Mouse (Mus musculus): ENCODE data around the gene Fam117b.

Fam117b gene

DNA sequence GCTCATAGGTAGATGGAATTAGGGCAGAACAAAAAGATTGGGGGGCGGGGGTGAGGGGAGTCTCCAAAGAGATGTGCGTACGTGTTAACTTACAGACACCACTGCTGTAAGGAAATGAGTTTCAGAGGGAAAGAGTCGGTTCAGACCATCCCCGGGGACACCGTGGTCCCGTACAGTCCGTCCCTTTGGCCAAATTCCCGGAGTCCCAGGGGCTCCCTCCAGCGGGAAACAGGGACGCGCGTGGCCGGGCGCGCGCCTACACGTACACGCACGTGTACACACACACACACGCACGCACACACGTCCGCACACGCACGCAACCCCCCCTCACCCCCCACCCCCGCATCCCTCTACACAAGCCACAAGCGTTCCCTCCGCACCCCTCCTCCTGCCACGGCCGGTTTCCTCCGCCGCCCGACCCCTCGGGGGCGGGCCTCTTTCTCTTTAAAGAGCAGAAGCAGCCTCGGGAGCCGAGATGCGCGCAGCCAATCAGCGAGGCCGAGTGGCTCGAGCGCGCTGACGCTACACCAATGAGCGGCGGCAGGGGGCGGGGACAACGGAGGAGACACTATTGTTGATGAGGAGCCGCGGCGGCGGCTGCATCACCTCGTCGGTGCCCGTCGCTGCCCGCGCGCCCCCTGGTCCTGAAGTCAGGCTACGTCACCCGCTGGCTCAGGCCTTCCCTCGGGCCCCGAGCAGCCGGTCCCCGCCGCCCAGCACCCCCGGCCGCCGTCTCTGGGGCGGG, at the start of gene Fam117b:
TSS of gene Fam117b (plus strand) at position 594 of the 745 bp plus-strand sequence.
- DNase-seq (ENCODE audit: low read depth in 2 of 2, low spot score in 2 of 2): peak; percentile 96 to 97

- no peak for DNase-seq (ENCODE audit: low read depth in 2 of 2, low spot score in 2 of 2)
These were observed 44.8 kb upstream of the Fam117b start for GRCm38 (mm10) chr1:59868041-59868440.

DNA sequence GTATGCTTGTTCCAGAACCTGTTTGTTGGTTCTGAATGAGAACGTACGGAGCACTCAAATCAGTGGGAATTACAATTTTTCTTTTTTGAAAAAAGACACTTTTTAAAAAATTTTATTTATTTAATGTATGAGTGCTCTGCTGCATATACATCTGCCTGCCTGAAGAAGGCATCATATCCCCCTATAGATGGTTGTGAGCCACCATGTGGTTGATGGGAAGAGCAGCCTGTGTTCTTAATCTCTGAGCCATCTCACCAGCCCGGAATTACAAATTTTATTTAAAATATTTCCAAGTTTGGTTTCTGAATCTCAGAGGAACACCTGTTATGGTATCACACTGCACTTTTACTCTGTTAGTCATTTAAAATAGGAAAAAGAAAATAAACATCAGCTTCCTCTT, 38.8 kb upstream of the Fam117b start:
- no peak for DNase-seq (ENCODE audit: low read depth in 2 of 2, low spot score in 2 of 2)

GRCm38 (mm10) chr1:59878098-59878497, 34.7 kb upstream of the Fam117b start:
- DNase-seq (ENCODE audit: low read depth in 2 of 2, low spot score in 2 of 2): no peak

DNA sequence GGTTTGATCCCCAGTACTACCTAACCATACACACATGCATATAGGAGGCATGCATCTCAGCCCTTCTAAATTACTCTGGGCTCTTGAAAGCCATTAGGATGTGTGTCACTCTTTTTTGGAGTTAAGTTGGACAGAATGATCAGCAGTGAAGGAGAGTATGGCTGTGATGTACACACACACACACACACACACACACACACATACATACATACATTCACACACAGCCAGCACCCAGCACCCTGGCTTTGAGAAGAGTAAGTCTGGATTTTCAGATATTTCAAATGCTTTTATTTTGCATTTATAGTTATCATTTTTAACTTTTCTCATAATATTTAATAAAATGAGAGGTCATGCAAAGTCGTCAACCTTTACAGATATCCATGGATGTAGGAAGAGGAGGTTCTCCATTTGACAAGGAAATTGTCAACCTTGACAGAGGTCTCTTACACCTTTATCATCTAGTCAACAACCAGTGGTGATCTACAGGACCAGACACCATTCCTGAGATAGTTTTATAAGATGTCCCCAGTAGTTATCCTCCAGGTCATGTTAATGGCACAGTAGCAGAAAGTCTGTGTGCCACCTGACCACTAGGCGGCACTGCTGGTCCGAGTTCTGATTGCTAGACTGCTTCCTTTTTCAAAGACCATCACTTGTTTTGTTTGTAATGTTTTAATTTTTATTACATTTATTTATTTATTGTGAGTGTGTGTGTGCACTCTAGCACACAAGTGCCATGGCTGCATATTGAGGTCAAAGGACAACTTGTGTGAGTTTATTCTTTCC, 29.3 kb upstream of the Fam117b start:
- peak; percentile 63 to 76 for DNase-seq (ENCODE audit: low read depth in 2 of 2, low spot score in 2 of 2)

DNA sequence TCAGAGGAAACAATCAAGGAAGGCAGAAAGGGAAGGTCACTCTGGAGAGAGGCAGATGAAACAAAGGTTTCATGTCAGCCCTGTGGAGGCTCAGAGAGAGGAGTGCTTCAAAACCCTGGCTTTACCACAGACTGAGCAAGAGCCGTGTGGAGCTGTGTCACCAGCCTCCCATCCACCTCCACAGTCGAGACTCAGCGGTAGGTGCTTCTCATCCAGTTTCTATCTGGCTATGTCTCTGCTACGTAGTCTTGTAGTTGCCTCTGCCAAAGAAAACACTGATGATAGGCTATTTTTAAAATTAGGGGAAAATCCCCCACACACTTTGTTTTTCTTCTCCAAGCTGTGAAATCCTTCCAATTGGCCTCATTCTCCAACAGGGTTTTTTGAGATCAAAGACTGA, 25.9 kb upstream of the Fam117b start:
- no peak for DNase-seq (ENCODE audit: low read depth in 2 of 2, low spot score in 2 of 2)

DNA sequence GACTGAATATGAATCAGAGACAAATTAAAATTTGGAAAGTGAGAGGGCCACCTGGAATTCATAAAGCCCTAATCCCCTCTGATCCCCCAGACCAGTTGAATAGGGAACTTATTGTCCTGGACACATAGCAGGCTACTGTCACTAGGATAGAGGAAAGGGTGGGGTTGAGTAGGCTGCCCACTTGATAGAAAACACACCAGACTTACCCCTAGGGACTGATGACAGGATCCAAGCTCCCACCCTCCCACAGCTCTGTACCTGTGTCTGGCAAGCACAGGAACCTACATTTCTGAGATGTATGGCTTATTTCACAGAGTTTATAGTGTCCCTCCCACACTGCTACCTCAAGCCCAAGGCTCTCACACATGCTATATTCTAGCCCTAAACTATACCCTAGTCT, 24.8 kb upstream of the Fam117b start:
- no peak for DNase-seq (ENCODE audit: low read depth in 2 of 2, low spot score in 2 of 2)

DNA sequence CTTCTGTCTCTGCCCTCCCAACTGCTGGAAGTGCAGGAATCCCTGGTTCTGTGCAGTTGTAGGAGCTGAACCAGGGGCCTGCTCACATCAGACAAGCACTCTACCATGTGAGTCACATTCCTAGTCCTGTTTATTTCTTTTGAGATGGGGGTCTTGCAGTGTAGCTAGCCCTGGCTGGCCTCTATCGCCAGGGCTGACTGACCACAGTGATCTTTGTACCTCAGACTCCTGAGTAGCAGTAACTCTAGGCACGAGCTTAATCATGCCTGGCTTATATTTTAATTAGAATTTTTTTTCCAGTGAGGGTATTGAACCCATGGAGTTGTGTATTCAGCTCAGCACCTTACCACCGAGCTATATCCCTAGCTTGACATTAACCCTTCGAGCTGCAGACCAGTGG, 21.6 kb upstream of the Fam117b start:
- no peak for DNase-seq (ENCODE audit: low read depth in 2 of 2, low spot score in 2 of 2)

DNA sequence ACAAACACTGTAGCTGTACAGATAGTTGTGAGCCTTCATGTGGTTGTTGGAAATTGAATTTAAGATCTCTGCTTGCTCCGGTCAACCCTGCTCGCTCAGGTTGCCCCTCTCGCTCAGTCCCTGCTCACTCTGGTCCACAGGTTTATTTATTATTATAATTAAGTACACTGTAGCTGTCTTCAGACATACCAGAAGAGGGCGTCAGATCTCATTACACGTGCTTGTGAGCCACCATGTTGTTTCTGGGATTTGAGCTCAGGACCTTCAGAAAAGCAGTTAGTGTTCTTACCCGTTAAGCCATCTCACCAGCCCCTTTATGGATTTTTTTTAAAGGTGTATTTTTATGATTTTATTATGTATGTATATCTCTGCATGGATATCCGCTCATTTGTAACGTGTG, 20.0 kb upstream of the Fam117b start:
- no peak for DNase-seq (ENCODE audit: low read depth in 2 of 2, low spot score in 2 of 2)

GRCm38 (mm10) chr1:59894025-59894424, 18.8 kb upstream of the Fam117b start:
- DNase-seq (ENCODE audit: low read depth in 2 of 2, low spot score in 2 of 2): no peak

DNA sequence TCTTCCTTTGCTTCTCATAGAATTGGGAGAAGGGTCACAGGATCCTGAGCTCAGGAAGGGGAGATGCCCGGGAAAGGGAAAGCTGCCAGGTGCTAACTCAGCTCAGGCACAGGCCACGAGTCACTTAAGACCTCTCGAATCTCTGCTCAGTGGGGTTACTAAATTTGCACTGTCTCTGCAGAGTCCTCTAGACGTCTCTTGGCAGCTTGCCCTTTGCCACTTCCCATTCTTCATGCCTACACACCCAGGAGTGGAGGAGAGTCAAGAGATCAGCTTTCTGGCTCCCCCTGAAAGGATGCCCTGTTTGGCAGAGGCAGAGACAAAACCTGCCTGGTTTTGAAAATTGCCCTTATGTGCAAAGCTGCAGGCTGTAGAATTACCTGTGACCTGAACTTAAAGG, 17.4 kb upstream of the Fam117b start:
- DNase-seq (ENCODE audit: low read depth in 2 of 2, low spot score in 2 of 2): no peak

GRCm38 (mm10) chr1:59897147-59897798, 15.5 kb upstream of the Fam117b start:
- no peak for DNase-seq (ENCODE audit: low read depth in 2 of 2, low spot score in 2 of 2)

GRCm38 (mm10) chr1:59899679-59900078, 13.1 kb upstream of the Fam117b start:
- no peak for DNase-seq (ENCODE audit: low read depth in 2 of 2, low spot score in 2 of 2)

GRCm38 (mm10) chr1:59901082-59901876, 11.5 kb upstream of the Fam117b start:
- DNase-seq (ENCODE audit: low read depth in 2 of 2, low spot score in 2 of 2): no peak

DNA sequence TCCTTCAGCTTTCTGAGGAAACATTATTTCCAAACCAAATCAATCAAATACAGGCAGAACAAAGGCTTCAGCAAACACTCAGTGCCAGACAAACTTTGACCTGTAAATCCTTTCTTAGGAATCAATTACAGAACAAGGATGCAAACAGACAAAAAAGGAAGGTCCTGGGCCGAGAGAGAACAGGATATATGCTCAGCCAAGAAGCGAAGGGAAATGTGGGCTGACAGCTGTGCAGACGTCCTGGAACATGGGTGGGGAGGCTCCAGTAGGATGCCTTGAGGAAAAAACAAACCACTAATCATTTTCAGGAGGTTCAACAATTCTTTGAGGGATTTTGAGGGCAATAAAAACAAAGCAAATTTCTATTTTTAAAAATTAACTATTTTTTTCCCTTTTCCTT, 10.2 kb upstream of the Fam117b start:
- DNase-seq (ENCODE audit: low read depth in 2 of 2, low spot score in 2 of 2): no peak

DNA sequence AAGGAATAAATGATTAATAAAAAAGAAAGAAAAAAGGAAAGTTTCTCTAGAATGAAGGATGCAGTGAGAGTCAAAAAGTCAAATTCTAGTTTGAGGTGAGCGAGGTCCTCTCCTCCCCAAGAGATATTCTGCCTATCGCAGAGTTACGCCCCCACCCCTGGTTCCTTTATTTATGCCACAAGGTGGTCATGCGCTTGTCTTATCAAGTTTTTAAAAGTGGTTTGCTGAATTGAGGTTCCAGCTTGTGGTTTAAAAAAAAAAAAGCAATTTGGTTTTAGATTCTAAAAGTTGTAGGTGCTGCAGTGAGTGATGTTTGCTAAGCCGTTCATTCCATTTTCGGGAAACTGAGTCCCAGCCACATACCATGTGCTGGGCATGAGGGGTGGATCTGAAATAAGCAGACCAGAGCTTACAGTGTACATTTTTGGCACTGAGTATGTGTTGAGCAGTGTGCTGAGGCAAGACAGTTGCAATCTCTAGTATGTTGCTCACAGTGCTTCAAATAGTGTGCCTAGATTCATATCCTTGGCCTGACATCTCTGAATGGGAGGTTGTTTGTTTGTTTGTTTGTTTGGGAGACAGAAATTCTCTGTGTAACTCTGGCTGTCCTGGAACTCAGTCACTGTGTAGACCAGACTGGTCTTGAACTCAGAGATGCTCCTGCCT, 8.0 kb upstream of the Fam117b start:
- no peak for DNase-seq (ENCODE audit: low read depth in 2 of 2, low spot score in 2 of 2)

DNA sequence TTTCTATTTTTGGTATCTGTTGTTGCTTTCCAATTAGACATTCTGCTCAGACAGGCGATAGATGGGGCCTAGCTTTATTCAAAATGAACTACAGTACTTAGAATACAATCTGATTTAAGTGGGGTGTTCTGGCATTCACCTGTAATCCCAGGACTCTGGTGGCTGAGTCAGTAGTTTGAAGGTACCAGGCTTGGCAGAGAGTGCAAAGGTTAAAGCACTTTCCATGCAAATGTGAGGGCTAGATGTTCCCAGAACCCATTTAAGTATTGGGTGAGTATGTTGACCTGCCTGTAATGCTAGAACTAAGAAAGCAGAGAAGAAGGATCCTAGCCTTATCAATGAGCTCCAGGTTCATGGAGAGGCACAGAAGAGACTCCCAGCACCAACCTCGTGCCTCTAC, 6.9 kb upstream of the Fam117b start:
- DNase-seq (ENCODE audit: low read depth in 2 of 2, low spot score in 2 of 2): no peak

GRCm38 (mm10) chr1:59906819-59907521, 5.8 kb upstream of the Fam117b start:
- DNase-seq (ENCODE audit: low read depth in 2 of 2, low spot score in 2 of 2): no peak

DNA sequence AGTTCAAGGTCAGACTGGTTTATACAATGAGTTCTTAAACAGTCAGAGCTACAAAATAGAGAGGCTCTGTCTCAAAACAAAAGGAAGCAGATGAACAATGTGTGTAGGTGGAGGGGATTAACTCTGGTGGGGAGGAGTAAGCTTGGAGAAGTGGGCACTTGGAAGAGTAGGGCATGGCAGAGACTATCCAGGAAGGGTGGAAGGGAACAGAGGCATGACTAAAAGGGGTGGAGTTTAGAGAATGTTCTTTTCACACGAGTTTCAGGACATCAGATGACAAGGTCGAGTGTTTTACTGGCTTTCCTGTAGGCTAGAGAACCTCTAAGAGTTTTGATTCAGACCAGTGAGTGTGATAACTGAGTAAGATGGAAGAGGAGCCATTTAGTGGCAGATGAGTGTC, 5.1 kb upstream of the Fam117b start:
- DNase-seq (ENCODE audit: low read depth in 2 of 2, low spot score in 2 of 2): no peak

GRCm38 (mm10) chr1:59910941-59911340, 1.9 kb upstream of the Fam117b start:
- no peak for DNase-seq (ENCODE audit: low read depth in 2 of 2, low spot score in 2 of 2)

Data from CD8-positive naive resting alpha-beta T cell, adult 2 months (primary cell).